Mouse (Mus musculus): ENCODE data around the gene Tnk2.

- TF ChIP-seq CTCF (IDR thresholded peaks at IDR 0.05; ENCODE audit: extremely low read depth, insufficient read depth, low read length) (no peak), POLR2A (IDR thresholded peaks at IDR 0.05; ENCODE audit: extremely low read depth, insufficient read depth, low read length) (no peak)
Observed at GRCm38 (mm10) chr16:32610460-32611255, 33.0 kb upstream of the Tnk2 start.

Measured in cortical plate, adult 2 months (tissue).